Mouse (Mus musculus) urinary bladder, adult 18-20 months (tissue): ENCODE measurements around the gene Atn1.
"Not testable (repeated sequence)": the region's sequence is repeated elsewhere in the genome, so short reads cannot be mapped to it uniquely, and the experiment has no call there.

Experiments used
- DNase-seq, 2 experiments: peaks; one replicate each; pipeline ENCODE4 v3.0.0; 2022; ENCODE audit warnings: low spot score in 2 of 2, mixed read lengths in 2 of 2

Gene Atn1

DNA sequence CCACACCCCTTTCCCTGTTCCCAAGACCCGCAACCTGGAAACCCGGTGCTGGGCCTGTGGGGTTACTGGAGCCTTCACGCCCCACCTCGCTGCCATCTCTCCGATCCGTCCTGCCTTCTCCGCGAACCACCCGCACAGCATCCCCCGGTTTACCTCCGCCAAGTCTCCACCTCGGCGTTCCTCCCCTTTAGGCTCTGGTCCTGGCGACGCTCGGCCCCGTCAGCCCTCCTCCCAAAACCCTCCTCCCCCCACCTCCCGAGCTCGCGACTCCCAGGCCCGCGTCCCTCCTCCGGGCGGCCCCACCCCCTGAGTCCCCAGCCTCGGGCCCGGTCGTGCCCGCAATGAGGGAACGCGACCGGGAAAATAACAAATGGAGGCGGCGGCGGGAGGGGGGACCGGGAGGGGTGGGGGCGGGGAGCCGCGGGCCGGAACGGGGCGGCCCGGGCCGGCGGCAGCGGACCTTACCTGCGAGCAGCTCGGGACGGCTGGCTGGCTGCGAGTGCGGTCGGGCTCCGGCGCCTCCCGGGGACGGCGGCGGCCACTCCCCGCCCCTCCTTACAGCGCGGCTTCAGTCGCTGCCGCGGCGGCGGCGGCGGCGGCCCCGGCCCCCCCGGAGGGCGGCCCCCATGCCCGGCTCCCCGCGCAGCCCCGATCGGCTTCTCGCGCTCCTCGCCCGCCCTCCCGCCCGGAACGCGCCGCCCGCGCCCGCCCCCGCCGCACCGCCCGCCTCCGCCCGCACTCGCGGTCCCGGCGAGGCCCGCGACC, at the start of gene Atn1, which contains the start of gene Gm45234:
TSS of gene Atn1 (minus strand) at position 694 of the 765 bp plus-strand sequence.
TSS of gene Gm45234 (minus strand) at position 191 of the 765 bp plus-strand sequence.
- DNase-seq, result peak; percentile 59 to 72

DNA sequence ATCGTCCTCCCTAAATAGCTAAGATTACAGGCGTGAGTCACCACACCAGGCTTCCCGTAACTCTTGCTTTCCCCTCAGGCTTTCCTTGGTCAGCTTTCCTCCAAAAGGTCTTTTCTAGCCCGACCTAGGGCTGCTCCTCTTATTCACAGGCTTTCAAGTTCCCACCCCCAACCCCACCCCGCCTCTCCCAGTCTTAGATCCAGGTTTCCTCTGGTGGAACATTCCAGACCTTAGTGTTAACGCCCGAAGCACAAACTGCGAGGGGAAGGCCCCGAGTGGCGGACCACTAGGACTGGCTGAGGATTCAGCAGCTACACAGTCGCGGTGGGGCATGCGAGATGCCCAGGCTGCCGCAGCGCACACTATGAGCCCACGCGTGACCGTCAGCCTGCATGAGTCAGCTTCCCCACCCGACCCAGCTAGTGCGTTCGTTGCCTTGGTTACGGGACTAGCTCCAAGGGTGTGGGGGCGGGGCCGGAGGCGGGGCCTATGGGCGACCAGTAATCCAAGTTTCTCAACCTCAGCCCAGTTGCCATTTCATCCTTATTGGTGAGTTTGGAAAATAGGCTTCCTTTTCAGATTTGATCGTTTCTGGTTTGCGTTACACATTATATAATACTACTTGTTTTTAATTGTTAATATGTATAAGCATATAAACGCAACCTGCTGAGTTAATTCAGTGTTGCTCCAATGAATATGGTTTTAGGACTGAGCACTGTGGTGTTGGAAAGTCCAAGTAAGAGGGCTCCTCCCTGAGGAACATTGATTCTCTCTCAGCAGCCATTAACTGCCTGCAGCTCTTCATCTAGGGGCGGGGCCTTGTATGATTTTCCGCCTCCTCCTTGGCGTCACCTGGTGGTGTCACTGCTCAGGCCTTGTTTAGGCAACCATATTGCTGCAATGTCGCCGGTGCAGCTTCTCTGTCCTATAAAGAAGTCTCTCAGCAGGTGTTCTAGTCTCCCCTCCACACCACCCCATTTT, 49.3 kb upstream of the Atn1 start:
- peak; percentile 93 to 96 for DNase-seq

DNA sequence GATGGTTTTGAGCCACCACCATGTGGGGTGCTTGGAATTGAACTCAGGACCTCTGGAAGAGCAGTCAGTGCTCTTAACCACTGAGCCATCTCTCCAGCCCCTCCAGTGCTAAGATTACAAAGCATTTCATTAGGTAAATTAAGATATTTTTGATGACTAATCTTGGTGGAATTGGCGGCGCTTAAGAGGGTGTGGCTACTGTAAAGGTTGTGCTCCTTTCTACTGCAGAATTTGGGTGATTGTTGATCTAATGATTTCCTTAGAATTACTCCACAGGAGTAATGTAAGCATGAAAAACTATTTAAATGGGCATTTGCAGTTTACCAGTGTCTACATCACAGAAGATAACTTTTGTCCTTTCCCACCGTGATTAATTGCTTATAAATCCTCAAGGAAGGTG, 48.0 kb upstream of the Atn1 start:
- DNase-seq, result no peak

DNA sequence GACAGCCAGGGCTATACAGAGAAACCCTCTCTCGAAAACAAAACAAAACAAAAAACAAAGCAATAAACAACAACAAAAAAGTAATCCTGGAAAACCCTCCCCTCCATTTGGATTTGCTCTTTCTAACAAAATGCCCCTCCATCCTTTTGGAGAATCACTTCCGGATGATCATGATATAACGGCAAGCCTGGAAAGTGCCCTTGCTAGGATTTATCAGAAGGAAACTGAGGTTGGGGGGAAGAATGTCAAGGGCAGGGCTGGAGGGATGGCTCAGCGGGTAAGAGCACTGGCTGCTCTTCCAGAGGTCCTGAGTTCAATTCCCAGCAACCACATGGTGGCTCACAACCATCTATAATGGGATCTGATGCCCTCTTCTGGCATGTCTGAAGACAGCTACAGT, 47.4 kb upstream of the Atn1 start:
- not testable (repeated sequence) for DNase-seq

DNA sequence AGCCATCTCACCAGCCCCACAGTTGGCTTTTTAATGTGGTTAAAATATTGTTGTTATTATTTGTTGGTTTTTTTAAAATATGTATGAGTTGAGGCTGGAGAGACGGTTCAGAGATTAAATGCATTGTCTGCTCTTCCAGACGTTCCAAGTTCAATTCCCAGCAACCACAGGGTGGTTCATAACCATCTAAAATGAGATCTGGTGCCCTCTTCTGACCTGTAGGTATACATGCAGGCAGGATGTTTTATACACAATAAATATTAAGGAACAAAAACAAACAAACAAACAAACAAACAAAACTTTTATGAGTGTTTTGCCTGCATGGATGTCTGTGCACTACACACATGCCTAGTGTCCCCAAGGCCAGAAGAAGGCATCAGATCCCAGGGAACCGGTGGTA, 46.7 kb upstream of the Atn1 start:
- no peak for DNase-seq

DNA sequence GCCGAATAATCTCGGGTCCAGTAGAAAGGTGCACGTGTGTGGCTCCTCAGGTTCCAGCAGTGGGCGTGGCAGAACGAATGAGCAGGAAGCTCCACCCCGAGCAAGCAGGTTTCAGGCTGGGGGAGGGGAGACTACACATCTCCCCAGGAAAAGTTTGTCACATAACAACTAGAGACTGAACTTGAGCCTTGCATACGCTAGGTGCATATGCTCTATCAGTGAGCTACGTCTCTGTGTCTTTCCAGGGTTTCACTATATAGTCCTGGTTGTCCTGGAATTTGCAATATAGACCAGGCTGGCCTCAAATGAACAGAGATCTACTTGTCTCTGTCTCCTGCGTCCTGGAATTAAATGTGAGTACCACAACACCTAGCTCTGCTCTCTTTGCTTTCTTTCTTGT, 46.1 kb upstream of the Atn1 start:
- not testable (repeated sequence) for DNase-seq

DNA sequence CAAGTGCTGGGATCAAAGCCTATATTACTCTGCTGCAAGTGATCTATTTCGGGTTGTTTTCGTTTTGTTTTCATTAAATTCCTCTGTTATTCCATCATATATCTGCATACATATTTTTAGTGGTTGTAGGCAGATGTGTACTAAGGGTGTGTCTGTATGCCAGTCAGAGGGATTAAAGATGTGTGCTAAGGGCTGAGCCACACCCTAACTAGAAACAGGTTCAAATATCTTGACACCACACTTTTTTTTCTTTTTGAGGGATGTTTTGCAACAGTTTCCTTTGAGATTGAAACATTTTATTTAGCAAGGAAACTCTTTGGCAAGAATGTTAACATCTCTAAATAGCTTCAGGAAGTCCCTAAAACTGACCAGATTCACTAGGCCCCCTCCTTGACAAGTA, 39.9 kb upstream of the Atn1 start:
- DNase-seq, result no peak

DNA sequence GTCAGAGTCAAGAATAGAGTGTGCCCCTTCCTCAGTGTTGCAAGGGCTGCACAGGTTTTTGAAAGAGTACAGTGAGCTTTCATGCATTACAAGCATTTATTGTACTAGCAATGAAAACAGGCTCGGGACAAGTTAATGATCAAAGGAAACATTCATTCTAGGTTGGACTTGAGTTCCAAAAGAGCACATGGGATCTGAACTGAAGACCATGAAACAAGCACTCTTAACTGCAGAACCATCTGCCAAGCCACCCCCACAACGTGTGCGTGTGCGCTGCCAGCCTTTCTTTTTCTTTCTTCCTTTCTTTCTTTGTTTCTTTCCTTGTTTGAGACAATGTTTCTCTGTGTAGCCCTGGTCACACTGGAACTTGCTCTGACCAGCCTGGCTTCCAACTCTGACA, 39.5 kb upstream of the Atn1 start:
- no peak for DNase-seq

DNA sequence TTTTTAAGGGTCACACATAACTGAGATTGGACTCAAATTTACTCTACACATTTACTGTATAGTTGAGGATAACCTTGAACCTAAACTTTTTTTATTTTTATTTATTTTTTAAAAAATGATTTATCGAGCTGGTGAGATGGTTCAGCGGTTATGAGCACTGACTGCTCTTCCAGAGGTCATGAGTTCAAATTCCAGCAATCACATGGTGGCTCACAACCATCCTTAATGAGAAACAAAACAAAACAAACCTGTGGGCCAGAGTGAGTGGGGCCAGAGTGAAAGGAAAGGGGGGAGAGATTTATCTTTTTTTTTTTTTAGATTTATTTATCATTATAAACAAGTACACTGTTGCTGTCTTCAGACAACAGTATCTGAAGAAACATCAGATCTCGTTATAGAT, 35.6 kb upstream of the Atn1 start:
- DNase-seq, result no peak

DNA sequence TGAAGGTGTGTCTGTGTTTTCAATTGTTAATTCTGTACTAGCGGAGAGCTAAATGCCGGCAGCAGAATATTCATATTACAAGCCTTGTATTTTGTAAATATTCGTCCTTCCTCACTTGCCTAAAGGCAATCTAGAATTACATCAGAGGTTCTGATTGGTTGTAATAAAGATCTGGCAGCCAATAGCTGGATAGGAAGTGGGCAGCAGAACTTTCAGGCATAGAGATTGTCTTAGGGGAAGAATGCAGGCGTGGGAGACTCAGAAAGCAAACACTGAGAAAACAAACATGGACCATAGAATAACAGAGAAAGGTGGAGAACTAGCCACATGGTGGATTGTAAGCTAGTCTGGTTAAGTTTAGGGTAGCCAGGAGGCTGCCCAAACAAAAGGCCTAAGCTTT, 33.8 kb upstream of the Atn1 start:
- no peak for DNase-seq

DNA sequence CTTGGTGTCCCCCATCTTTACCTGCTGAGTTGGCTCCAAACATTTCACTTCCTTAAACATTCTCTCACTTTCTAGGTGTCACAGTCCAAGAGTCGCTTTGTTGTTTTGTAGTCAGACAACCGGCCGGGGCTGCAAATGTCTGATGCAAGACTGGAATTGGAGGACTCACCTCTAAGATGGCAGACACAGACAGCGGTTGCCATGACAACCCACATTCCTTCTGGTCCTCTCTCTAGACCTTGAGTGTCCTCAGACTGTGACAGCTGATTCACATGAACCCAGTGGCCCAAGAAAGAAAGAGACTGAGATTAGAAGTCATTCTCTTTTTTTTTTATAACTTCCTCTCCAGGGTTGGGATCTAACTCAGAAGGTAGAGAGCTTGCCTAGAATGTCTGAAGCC, 33.2 kb upstream of the Atn1 start:
- DNase-seq, result no peak

DNA sequence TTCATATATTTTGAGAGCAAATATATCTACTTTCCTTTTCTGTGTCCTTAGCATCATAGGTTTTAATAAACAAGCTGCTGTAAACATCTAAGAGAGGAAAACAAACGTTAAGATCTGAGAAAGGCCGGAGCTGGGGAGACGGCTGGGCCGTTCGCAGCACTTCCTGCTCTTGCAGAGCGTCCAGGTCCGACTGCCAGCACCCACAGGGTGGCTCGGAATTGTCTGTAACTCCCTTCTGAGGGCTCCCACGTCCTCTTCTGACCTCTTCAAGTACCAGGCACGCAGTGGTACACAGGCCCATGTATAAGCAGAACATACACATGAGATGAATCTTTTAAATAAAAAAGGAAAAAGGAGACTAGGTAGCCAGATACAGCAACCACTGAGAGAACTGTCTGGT, 31.4 kb upstream of the Atn1 start:
- DNase-seq, result no peak

DNA sequence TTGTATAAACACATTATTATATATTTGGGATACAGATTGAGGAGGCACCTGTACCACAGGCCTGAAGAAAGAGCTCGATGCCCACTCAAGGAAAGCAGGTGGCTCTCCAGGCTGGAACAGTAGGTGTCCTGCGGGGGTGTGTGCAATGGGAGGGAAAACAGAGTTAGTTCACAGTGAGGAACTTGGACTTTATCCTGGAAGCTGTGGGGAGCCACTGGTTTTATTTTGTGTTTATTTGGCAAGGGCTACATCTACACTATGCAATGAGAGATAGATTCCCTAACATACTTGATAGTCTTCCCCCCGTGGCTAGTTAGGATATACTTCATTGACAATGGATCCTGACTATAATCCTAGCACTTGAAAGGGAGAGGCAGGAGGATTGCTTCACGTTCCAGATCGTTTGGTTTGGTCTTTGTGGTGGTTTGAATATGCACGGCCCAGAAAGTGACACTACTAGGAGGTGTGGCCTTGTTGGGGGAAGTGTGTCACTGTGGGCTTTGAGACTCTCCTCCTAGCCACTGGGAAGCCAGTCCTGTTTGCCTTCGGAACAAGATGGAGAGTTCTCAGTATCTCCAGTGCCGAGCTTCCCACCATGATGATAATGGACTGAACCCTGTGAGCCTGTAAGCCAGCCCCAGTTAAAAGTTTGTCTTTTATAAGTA, 30.6 kb upstream of the Atn1 start:
- no peak for DNase-seq

DNA sequence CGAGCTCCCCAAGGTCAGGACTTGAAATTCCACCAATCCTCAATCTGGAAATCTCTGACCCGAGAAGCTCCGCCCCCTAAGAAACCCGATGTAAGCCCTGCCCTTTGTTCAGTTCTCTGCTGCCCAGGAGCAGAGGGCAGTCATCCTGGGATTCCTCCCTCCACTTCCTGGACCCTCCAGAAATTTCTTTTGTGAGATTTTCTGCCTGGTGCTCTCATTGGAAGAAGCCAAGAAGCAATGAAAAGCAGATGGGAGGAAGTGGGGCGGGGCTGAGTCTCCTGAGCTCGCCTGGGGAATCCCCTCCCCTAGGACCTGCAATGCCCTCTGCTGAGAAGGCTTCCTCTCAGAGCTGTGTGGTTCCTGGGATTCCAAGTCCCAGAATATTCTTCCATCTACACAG, 26.1 kb upstream of the Atn1 start:
- no peak for DNase-seq

DNA sequence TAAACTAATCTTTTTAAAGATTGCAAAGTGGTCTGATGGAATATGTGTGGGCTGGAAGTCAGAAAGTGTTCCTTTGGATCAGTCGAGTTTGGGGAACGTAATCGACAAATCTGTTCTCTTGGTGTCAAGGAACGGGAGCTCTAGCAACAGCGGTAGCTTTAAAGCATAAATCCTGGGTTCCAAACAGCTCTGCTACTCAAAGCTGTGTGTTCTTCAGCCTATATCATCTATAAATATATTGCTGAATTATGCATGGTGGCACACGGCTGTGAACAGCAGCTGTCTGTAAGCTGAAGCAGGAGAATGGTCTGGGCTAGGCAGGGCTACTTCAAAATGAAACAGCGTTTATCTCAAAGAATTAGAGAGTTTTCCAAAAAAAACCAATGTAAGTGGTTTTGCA, 24.6 kb upstream of the Atn1 start:
- no peak for DNase-seq

DNA sequence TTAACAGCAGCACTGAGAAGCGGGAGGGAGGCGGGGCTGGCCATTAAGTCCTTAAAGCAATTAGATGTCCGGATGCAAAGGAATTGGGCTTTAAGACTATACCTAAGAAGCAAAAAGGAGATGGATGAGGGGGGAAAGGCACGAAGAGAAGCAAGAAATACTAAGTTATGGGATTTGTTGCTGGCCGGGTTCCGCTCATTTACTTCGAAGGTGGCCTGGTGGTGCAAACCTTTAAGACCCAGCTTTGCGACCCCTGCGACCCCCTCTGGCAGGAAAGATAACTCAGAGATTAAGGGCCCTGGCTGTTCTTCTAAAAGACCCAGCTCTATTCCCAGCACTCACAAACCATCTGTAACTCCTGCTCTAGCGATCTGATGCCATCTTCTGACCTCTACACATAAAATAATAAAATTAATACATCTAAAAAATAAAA, 23.7 kb upstream of the Atn1 start:
- DNase-seq, result no peak

DNA sequence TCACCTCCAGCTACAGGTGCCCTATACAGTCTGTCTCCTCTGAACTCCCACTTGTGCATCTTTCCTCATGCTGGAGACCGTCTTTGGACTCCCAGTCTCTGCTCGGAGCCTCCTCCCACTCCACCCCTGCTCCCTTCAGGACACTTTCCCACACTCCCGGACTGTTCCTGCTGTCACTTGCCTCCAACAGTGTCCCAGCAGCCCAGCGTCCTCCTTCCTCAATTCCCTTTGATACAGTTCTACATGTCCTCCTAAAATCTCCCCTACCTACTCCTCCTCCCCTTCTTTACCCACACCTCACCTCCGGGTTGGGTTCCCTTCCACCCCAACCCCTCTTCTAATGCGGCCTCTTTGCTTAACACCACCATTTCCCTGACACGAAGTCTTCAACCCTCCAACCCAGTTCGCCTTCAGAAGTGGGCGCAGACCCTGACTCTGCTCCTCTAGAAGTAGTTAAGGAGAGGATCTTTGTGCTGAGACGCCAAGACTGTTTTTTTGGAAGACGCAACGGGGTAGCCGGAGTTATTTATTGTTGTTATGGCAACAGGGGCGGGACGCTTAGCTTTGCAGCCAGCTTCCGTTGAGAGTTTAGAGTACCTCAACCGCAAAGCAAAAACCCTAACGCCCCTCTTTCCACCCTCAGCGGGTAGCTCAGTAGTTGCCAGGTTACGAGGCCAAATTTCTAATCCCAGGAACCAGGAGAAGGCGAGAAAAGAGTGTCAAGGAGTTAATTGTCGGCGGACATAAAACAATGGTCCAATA, 23.1 kb upstream of the Atn1 start, which contains the start of gene Lrrc23:
TSS of gene Lrrc23 (minus strand) at position 506 of the 762 bp plus-strand sequence.
- DNase-seq, result no peak

DNA sequence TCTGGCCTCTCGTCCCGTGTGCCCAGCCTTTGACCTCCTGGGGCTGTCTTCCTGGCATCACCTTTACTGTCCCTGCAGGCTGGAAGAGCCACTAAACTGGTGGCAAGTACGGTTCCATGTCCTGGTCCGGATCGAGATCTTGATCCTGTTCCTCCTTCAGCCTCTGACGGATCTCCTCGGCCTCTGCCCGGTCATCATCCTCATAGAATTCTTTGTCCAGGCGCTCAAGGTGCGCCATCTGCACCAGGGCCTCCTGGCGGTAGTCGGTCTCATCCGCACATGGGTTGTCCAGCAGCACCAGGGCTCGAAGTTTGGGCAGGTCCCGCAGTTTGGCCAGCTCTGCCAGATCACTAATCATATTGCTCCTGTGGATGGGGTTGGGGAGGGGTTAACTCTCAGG, 14.2 kb upstream of the Atn1 start:
- DNase-seq, result no peak

DNA sequence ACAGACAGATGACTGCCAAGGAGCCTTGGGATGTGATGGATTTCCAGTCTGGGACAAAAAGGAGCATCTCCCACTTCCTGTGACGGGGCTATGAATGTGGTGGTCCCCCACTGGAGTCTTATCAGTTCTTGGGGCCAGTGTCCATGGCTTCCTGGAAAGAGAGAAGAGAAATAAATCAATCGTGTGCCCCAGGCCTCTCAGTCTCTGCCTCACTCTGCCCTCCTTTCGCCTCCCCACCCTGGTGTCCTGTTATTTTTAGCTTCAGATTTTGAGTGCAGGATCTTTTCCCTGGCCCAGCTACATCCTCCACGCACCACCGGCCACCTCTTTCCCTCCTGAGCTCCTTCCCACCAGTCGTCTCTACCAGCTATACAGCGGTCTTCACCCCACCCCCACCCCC, 13.7 kb upstream of the Atn1 start:
- no peak for DNase-seq

DNA sequence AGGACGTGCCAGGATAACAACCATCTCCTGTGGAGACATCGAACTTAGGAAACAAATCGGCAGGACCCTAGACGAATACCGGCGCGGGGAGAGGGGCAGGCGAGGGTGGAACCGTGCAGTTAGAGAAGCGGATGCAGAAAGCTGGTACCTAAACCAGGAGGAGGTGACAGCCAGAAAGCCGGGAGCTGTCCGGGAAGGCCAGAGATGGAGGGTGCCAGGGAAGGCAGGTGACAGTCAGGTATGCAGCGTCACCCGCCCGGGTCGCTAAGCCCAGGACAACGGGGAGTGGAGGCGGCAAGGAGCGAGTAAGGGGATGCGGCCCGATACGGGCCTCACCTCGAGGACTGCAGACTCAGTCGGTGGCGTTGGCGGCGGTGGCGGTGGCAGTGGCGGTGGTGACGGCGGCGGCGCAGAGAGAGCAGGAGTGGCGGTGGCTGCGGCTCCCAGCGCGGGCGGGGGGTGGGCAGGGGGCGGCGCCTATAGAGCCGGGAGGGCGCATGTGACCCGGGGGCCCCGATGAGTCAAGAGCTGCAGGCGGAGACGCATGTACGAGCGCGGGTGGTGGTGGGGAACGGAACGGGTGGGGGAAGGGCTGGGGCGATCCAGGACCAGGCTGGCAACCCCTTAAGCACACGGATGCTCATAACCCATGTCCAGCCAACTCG, 12.9 kb upstream of the Atn1 start, which contains the start of gene Eno2:
TSS of gene Eno2 (minus strand) at position 573 of the 665 bp plus-strand sequence.
- no peak for DNase-seq

DNA sequence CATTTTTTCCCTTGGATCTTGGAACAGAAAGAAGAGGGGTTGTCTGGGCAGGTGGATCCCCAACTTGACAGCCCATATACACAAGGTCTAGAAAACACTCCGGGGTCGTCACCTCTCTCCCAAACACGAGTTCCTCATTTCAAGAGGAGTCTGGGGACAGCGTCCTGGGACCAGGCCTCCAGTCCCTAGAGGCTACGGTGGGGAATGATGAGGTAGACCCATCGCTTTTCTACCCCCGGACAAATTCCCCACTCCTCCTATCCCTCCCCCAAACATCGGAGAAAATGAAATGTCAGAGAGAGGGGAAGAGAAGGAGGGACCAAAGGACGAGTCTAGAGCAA, 12.3 kb upstream of the Atn1 start:
- DNase-seq, result no peak
